Mouse (Mus musculus): Measurements from ENCODE around the gene Tigd3.
A peak's percentile ranks its signal among the peaks of the same experiment; 100 is the strongest.

- TF ChIP-seq CTCF (IDR thresholded peaks at IDR 0.05; ENCODE audit: control insufficient read depth, insufficient read depth, insufficient replicate concordance, low read depth, low read length) (peak; percentile 39; the same call in 1 of the 2 replicates), POLR2A (IDR thresholded peaks at IDR 0.05; ENCODE audit: control insufficient read depth, low read depth, low read length) (0 out of 2 replicates have a peak, but pooled peaks have one; percentile 20)
Observed at GRCm38 (mm10) chr19:5877618-5878361, 16.2 kb downstream of the Tigd3 start, which contains the start of gene Slc25a45.
